Mouse (Mus musculus) liver, adult 2 months (tissue): Measurements from ENCODE around the gene Gk5.

ENCODE experiments used
- CTCF ChIP-seq: fragments of 200-500 bp; IDR thresholded peaks from 2 replicates; pipeline ENCODE4 v1.5.1; 2011; ENCODE audit warnings: low read depth, low read length, control low read depth
- POLR2A ChIP-seq: fragments of 200-500 bp; IDR thresholded peaks from 2 replicates; pipeline ENCODE4 v1.6.1; 2011; ENCODE audit warnings: low read length, control low read depth; ENCODE audit not compliant: insufficient read depth; ENCODE audit errors: extremely low read depth

GRCm38 (mm10) chr9:96213036-96213645, 94.0 kb downstream of the Gk5 start:
- TF ChIP-seq POLR2A (no peak), CTCF (no peak)
